Mouse (Mus musculus) megakaryocyte, embryonic 14.5 days (primary cell): ENCODE measurements at regions not wholly inside any gene's neighbourhood (a gene's known extent, or its start where the extent isn't known, plus 50 kb on each side); places are given as distances from the start of the nearest gene placed in this dataset.

ENCODE experiments used
- H3K27me3 ChIP-seq: replicated peaks from 2 replicates; pipeline ENCODE3; 2012; ENCODE audit warnings: inconsistent platforms
- H3K36me3 ChIP-seq: replicated peaks from 2 replicates; pipeline ENCODE3; 2012; ENCODE audit warnings: low read length, inconsistent platforms, mixed read lengths
- H3K4me1 ChIP-seq: 2 replicates; pipeline ENCODE4 v1.6.1; 2012; ENCODE audit warnings: inconsistent platforms
- H3K4me3 ChIP-seq: replicated peaks from 2 replicates; pipeline ENCODE3; 2012; ENCODE audit warnings: moderate library complexity, mild to moderate bottlenecking, inconsistent platforms
- H3K9me3 ChIP-seq: 2 replicates; pipeline ENCODE4 v1.6.1; 2012; ENCODE audit warnings: inconsistent platforms
- FLI1 ChIP-seq: IDR thresholded peaks from 2 replicates; pipeline ENCODE4 v1.6.1; 2012; ENCODE audit warnings: low read length, inconsistent platforms, mixed read lengths
- GATA1 ChIP-seq: IDR thresholded peaks from 3 replicates; pipeline ENCODE4 v1.6.1; 2012; ENCODE audit warnings: mixed read lengths, low read length, inconsistent platforms, borderline replicate concordance

- TF ChIP-seq GATA1 (no peak), FLI1 (no peak)
- no peaks in the 10 kb centered on the region for H3K36me3 ChIP-seq
- H3K9me3 ChIP-seq, result no peaks in the 10 kb centered on the region
- H3K27me3 ChIP-seq, result peaks cover 22% of the 10 kb centered on the region
- no peaks in the 10 kb centered on the region for H3K4me1 ChIP-seq
- H3K4me3 ChIP-seq, result no peak overlapping the region
These were observed 151.3 kb upstream of the 4933402D24Rik start for GRCm38 (mm10) chr1:63920181-63920933.

- Histone ChIP-seq H3K4me1 (no peaks in the 10 kb centered on the region), H3K27me3 (peaks cover 22% of the 10 kb centered on the region), H3K4me3 (no peak overlapping the region), H3K9me3 (no peaks in the 10 kb centered on the region), H3K36me3 (no peaks in the 10 kb centered on the region)
- TF ChIP-seq GATA1, result no peak
These were observed 149.1 kb upstream of the 4933402D24Rik start for GRCm38 (mm10) chr1:63918200-63918599.

DNA sequence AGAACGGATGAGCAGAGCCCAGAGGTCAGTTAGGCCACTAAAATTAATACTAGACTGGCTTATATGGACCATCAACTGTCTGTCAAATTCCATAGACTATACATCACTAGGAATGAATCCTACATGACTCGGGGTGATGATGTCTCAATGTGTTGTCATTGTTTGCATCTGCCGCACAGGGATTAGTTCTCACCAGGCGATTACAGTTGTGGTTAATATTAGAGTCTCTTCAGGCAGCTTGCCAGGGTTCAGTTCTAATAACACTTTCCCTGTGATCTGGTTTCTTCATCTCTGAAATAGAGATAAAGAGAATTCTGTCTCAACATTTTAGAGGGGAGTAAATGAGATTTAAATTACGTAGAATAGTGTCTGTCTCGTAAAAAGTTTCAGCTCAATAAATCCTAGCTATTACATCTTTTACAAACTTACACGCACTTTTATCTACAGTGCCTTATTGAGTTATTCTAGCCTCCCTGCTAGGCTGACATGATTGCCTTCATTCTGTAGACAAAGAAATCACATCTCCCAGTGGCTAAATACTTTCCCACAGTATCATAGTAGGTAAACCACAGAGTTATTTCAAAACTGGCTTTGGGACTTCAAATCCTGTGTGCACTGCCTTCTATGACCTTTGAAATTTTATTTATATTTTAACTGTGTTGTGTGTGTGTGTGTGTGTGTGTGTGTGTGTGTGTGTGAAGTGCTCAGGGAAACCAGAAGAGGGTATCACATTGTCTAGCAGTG is 148.0 kb upstream of the 4933402D24Rik start:
- peaks cover 15% of the 10 kb centered on the region for H3K27me3 ChIP-seq
- no peaks in the 10 kb centered on the region for H3K9me3 ChIP-seq
- no peak for TF ChIP-seq FLI1
- TF ChIP-seq GATA1, result no peak
- H3K4me1 ChIP-seq, result no peaks in the 10 kb centered on the region
- no peak overlapping the region for H3K4me3 ChIP-seq
- no peaks in the 10 kb centered on the region for H3K36me3 ChIP-seq

DNA sequence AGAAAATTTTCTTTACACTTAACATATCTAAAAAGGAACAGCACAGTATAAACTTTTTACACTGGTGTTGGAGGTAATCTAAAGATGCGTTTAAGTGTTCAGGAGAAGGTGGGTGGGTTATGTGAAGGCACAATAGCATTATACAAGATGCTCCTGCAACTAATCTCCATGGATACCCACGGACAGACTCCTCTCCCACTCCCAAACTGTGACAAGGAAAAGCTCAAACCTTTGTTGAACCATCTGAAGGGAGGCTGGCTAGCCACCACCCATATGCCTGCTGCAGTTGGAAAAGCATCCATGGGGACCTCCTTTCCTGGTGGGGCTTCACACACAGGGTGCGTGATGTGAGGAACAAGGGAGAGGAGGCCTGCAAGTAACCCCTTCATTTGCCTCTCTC is 141.7 kb upstream of the 4933402D24Rik start:
- TF ChIP-seq GATA1, result no peak
- no peak for TF ChIP-seq FLI1
- H3K27me3 ChIP-seq, result no peaks in the 10 kb centered on the region
- no peak overlapping the region for H3K4me3 ChIP-seq
- no peaks in the 10 kb centered on the region for H3K4me1 ChIP-seq
- H3K36me3 ChIP-seq, result no peaks in the 10 kb centered on the region
- H3K9me3 ChIP-seq, result no peaks in the 10 kb centered on the region

GRCm38 (mm10) chr1:63909191-63909590 is 140.1 kb upstream of the 4933402D24Rik start:
- Histone ChIP-seq H3K27me3 (no peaks in the 10 kb centered on the region), H3K4me1 (no peaks in the 10 kb centered on the region), H3K9me3 (no peaks in the 10 kb centered on the region), H3K36me3 (no peaks in the 10 kb centered on the region), H3K4me3 (no peak overlapping the region)
- TF ChIP-seq GATA1, result no peak
- TF ChIP-seq FLI1, result no peak

- no peaks in the 10 kb centered on the region for H3K4me1 ChIP-seq
- no peak overlapping the region for H3K4me3 ChIP-seq
- no peaks in the 10 kb centered on the region for H3K36me3 ChIP-seq
- peaks cover 4% of the 10 kb centered on the region; the same call in 1 of the 2 replicates for H3K9me3 ChIP-seq
- TF ChIP-seq GATA1 (no peak), FLI1 (no peak)
- H3K27me3 ChIP-seq, result peaks cover 5% of the 10 kb centered on the region
These were observed 134.6 kb upstream of the 4933402D24Rik start for GRCm38 (mm10) chr1:63903620-63904019.

- H3K36me3 ChIP-seq, result no peaks in the 10 kb centered on the region
- H3K4me3 ChIP-seq, result no peak overlapping the region
- H3K4me1 ChIP-seq, result no peaks in the 10 kb centered on the region
- H3K27me3 ChIP-seq, result peaks cover 5% of the 10 kb centered on the region
- peaks cover 4% of the 10 kb centered on the region; the same call in 1 of the 2 replicates for H3K9me3 ChIP-seq
- no peak for TF ChIP-seq FLI1
- TF ChIP-seq GATA1, result no peak
These were observed 134.1 kb upstream of the 4933402D24Rik start for GRCm38 (mm10) chr1:63903201-63903600.

DNA sequence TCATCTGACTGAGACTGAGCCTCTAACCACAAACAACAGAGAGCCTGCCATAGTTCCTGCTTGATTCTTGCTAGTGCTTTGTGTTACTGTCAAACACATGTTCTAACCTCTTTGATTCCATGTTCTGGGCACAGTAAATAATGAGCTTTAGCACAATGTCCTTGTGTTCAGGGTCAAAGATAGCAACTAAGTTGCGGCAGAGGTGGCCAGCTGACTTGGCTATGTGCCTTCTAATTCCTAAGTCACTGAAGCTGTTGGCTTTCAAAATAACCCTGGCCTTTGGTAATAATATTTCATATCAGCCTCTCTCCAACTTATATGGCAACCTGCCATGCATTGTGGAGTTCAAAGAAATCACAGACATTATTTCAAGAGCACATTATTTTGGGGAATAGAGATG is 133.3 kb upstream of the 4933402D24Rik start:
- H3K36me3 ChIP-seq, result no peaks in the 10 kb centered on the region
- H3K4me3 ChIP-seq, result no peak overlapping the region
- peaks cover 5% of the 10 kb centered on the region for H3K27me3 ChIP-seq
- no peaks in the 10 kb centered on the region for H3K4me1 ChIP-seq
- H3K9me3 ChIP-seq, result peaks cover 4% of the 10 kb centered on the region; the same call in 1 of the 2 replicates
- TF ChIP-seq GATA1 (no peak), FLI1 (no peak)

DNA sequence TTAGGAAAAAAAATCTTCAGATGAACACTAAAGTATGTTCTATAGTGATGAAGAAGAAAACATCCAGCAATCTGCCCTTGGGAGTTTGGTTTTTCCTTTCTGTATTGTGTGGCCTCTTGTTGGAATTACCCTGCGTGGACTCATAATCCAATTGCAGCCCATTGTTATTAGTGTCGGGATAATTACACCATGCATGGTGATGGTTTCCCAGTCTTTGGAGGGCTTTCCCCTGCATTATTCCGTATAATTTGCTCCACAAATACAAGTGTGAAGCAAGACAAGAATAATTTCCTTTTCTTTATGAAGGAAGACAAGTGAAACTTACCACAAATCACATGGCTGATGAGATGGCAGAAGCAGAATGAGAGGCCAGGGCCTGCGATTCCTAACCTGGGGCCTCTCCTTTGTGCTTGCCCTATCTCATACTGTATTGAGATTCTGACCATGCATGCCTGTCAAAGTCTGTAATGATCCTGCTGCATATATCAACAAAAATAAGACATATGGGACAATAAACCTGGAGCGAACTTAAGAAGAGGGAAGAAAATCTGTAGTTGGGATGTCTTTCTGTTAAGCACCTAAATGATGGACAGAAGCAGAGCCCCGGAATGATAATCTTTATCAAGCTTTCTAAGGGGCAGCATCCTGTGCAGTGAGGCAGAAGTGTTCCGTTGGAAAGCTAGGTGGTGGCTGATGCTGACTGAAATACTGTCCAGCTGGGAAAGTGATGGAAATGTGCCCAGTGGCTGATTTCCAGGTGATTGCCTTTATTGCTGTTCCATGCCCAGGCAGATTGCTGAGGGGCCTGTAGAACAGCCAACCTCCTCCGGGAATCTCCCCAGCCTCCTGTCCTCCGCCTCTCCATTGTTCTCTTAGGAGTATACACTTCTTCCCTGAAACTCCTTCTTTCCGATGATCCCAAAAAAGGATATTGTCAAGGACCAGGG is 130.8 kb upstream of the 4933402D24Rik start:
- peaks cover 4% of the 10 kb centered on the region; the same call in 1 of the 2 replicates for H3K9me3 ChIP-seq
- H3K4me3 ChIP-seq, result no peak overlapping the region
- H3K4me1 ChIP-seq, result no peaks in the 10 kb centered on the region
- TF ChIP-seq FLI1 (no peak), GATA1 (no peak)
- no peaks in the 10 kb centered on the region for H3K36me3 ChIP-seq
- H3K27me3 ChIP-seq, result peaks cover 9% of the 10 kb centered on the region

GRCm38 (mm10) chr1:63898766-63899165 is 129.7 kb upstream of the 4933402D24Rik start:
- Histone ChIP-seq H3K4me3 (no peak overlapping the region), H3K9me3 (peaks cover 7% of the 10 kb centered on the region), H3K4me1 (no peaks in the 10 kb centered on the region), H3K27me3 (peaks cover 14% of the 10 kb centered on the region), H3K36me3 (no peaks in the 10 kb centered on the region)
- TF ChIP-seq FLI1, result no peak
- TF ChIP-seq GATA1, result no peak
